Mouse (Mus musculus) heart, postnatal 10 days (tissue): ENCODE results near the gene Map3k7. TPM values are rescaled to one million over a fixed set of nuclear protein-coding genes. Genes with fewer than 3 reads are reported as not detected.

Experiments used
- DNase-seq, 2 experiments: peaks; one replicate each; pipeline ENCODE4 v3.0.0; 2021
- intact Hi-C: fragments of 180-260 bp; cut with DNase I; formaldehyde crosslinking; loops from one replicate; pipeline ENCODE4 v1.15.1; 2025
- total RNA-seq, 2 experiments: library from RNA; stranded (reverse); gene quantifications; 2 replicates each; pipeline ENCODE4 v1.2.3; 2021

Map3k7 gene
- total RNA-seq, result 10 to 100 TPM; 55.5 to 60.5 TPM

DNA sequence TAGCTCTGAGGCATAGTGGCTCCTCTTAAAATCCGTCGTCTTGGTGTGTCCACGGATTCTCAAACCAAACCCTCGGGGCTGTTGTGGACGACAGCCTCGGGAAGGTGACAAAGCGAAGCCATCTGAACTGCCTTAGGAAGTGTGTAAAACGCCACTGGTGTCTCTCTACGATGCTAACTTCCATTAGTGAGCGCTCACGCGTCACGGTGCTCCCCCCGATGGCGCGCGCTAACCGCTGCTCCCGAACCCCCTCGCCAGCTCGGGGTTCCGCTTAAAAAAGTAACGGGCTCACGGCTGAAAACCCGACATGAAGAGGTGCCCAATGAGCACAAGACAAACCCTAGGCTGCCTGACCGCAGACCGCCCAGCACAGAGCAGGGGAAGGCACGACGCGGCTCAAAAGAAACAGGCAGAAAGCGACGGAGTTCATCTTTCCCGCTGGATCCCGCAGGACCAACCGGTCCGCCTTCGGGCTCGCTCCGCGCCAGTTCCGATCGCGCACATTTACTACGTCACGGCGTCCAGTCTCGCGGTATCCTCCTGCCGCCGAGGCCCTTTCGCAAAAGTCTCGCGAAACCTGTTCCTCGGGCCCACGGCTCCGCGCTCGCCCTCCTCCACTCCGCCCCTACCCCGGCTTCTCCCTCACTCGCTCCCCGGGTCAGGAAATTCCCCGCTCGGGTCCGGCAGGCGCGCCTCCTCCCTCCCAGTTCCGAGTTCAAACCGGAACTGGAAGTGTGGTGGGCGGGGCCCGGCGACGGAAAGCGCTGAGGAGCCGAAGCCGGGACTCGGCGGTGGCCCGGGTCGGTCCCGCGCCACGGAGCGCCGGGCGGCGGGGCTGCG is at the start of gene Map3k7:
Map3k7 (plus strand) TSS at position 744 of the 840 bp plus-strand sequence.
- peak; percentile 97 to 98 for DNase-seq
- intact Hi-C loops, result no loop called here

DNA sequence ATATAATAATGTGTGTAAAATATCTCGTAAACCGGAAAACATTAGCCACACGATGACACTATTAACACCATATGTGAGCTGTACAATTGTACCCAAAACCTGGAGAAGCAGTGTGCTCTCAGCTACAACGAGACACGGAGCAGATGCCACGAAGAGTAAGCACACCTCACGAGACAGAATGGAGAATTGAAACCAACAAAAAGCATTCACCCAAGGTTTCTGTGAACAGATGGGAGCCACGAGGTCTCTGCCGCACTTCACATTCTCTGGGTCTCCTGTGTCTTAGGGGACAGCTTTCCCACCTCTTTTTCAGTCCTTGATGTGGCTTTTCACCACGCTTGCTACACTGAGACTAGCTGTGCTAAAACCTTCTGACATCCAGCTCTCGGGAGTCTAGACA is 48.8 kb upstream of the Map3k7 start:
- intact Hi-C loops, result no loop called here
- DNase-seq, result no peak

DNA sequence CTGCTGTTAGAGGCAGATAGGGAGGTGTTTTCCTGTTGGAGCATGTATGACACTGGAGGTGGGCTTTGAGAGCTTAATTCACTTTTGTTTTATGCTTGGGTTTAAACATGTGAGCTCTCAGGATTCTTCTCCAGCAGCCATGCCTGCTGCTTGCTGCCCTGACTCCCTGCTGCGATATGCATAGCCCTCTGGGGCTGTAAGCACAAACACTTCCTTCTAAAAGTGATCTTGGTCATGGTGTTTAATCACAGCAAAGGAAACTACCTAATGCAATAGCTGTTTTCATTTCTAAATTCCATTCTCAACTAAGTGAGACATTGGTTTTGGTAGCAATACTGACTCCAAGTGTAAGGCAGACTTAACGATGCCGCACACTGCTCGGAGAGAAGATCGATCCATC is 45.2 kb upstream of the Map3k7 start:
- intact Hi-C loops, result no loop called here
- no peak for DNase-seq

DNA sequence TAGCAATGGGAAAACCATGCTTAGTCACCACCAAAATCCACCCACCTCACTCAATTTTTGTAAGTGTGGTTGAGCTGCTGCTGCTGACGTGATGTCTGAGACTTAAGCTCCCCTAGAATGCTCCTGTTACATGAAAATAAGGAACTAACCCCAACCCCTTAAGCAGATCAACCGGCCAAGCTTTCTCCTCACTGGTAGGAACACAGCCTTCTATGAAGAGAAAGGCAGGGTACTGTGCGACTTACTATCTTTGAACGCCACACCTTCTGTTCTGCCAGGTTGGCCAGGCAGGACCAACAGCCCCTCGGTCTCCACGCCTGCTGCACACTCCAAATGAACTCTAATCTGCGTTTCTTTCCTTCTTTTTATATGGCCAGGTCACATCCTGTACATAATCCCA is 41.7 kb upstream of the Map3k7 start:
- intact Hi-C loops, result no loop called here
- DNase-seq, result no peak

DNA sequence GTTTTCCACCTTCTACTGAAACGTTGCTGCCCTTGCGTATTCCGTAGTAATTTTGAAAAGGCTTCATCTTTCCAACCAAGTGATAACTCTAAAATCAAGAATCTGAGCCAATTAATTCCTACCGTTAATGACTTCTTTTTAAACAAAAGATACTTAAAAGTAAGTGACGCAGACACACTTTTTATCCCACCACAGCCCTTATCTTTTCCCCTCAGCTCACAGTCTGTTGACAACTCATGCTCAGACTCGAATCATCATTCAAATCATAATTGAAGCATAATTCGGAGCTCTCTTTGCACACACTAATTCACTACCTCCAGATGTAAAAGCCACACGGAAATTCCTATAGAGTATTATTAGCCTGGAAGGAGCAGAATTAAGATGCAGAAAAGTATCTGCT is 40.5 kb upstream of the Map3k7 start:
- intact Hi-C loops, result no loop called here
- no peak for DNase-seq

DNA sequence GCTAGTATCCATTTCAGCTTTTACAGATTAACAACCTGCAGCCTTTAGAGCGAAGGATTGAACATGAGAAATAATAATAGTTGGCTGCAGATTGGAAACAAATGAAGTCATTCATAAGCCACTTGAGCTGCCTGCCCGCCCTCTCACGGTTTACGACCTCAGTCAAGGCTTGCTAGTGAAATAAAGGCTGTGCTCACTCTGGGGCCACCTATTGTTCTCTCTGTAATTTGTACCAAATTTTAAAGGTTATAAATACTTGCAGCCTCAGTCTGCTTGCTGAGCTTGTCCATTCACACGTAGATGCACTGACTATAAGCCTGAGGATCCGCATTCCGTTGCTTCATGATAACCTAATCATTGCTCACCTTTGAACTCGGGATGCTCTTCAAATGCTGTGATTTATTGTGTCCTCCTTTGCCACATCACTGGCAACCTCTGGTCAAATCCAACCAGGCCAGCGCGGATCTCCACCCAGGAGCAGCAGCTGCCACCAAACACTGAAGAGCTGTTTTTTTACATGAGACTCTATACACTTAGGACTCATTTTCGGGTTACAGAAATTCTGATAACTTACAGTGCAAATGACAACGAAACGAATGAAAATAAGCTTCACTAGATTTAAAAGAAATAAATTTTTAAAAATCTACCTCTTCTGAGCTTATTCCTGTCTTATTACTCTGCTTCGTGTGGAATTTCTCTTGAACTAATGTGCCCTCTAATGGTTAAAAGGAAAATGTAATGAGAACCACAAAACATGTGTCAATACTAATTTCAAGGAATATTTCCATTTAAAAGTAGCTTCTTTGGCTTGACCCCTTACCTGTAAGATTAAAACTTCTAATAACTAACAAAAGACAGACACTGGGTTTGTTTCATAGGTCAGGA is 39.4 kb upstream of the Map3k7 start:
- DNase-seq, result no peak

DNA sequence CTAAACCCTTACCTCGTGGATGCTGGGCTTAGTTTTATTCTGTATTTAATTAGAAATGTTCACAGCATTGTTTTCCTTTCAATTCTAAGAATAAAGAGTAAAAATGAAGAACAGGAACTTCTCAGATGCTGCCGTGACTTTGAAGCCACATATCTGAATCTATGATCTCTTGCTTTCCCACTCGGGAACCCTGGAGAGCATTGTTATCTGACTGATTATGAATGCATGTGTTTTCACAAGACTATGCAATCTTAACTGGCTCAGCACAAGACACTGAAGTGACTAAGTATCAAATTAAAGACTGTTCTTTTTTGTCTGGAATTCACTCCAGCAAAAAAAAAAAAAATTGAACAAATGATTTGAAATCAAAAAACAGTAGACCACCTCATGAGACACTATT is 30.7 kb upstream of the Map3k7 start:
- DNase-seq, result no peak

More for the DNA sequence above, 39.4 kb upstream of the Map3k7 start:
- intact Hi-C loops, result no loop called here

DNA sequence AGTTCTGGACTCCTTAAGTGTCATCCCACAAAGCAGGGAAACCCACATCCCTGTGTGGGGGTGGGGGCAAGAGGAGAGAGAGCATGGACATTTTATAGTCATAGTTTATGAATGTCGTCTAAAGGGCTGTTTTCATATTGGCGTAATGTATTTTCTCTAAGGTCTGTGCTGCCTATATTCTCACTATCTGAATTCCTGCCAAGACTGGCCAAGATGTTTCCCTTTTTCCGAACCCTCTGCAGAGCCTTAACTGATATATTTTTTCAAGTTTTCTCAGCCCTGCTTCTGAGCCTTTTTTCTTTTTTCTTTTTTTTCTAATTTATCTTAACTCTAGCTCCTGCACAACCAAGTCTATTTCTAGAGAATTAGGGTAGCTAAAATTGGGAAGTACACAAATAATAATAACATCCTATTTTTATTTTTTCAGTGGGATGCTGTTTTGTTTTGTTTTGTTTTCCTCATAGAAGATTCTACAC is 28.0 kb upstream of the Map3k7 start:
- DNase-seq, result no peak

More for the DNA sequence above, 30.7 kb upstream of the Map3k7 start:
- intact Hi-C loops, result loop anchor here (10.0 kb wide), 2 partner anchors 108 to 508 kb away; no protein-coding TSS in a partner anchor

DNA sequence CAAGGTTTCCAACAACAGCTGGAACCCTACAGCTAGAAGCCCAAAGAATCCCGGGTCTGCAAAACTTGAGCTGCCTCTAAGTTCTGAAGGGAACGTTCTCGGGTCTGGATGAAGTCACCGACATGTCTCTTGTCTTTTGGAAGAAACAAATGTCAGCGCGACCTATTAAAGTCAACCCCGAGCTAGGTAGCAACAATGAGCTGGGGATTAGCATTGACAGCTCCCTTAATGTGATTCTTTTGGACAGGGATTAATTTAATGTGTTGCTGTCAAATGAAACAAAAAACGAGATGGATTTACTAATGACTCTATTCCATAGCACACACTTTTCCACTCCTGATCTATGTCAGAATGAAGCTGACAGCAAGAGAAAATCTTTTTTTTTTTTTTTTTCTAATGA is 27.5 kb upstream of the Map3k7 start:
- intact Hi-C loops, result loop anchor here (10.0 kb wide), 2 partner anchors 112 to 512 kb away; no protein-coding TSS in a partner anchor
- DNase-seq, result no peak

More for the DNA sequence above, 28.0 kb upstream of the Map3k7 start:
- intact Hi-C loops, result loop anchor here (10.0 kb wide), 2 partner anchors 111 to 511 kb away; no protein-coding TSS in a partner anchor

DNA sequence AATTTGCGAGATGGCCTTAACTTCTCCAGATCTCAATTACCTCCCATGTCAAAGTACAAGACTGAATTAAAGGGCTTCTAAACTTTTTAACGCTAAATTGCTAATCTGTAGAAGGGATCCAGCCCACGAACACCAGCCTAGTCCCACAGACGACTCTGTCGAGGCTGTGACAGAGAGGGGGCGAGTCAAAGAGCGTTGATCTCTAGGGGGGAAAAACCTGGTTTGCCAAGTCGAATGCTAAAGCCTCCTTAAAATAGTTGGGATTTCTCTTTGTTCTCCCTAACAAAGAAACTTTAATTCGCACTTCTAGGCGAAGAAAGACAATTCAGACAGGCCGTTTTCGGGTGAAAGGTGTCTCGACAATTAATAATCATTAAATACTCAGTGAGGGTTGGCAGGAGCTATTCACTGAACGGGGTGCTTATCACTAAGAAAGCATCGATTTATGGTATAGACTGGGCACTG is 27.0 kb upstream of the Map3k7 start:
- intact Hi-C loops, result loop anchor here (10.0 kb wide), 2 partner anchors 112 to 512 kb away; no protein-coding TSS in a partner anchor
- DNase-seq, result no peak

DNA sequence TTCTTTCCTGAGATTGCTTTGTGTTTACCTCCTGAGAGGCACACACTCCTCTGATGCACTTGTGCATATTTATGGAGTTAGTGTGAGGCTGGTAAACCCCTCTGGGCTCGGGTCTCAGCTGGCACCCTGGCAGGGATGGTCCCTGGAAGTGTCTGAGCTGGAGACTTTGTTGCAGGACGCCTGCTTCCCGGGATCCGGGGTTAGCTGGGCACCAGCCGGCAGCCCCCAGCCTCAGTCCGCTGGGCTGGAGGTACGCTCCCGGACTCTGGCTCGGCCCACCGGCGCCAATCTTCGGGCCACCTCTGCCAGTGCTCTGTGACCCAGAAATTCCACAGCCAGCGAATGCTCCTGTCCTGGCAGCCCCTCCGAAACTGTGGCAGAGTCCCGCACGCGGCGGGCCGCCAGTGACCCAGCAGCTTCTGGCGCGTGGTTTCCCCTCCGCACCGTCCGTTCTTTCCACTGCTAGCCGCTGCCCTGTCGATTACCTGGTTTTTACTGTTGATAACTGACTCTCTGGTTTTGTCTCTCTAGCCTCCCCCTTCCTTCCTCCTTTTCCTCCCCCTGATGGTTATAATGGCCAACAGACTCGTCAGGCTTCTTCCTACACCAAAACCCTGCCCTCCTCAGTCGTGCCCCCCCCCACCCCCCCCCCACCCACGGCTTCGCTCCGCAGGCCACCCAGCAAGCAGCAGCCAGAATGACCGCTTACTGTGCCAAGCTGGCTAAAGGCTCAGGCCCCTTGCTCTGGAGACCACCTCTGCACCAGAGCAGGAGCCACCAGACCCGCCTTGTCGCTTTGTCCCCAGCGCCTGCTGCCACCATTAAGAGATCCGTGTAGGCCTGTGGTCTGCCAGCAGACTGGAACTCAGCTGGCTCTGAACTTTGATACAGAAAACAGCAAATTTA is 26.3 kb upstream of the Map3k7 start:
- DNase-seq, result peak; percentile 38 to 39
- intact Hi-C loops, result loop anchor here (10.0 kb wide), 2 partner anchors 113 to 513 kb away; no protein-coding TSS in a partner anchor

DNA sequence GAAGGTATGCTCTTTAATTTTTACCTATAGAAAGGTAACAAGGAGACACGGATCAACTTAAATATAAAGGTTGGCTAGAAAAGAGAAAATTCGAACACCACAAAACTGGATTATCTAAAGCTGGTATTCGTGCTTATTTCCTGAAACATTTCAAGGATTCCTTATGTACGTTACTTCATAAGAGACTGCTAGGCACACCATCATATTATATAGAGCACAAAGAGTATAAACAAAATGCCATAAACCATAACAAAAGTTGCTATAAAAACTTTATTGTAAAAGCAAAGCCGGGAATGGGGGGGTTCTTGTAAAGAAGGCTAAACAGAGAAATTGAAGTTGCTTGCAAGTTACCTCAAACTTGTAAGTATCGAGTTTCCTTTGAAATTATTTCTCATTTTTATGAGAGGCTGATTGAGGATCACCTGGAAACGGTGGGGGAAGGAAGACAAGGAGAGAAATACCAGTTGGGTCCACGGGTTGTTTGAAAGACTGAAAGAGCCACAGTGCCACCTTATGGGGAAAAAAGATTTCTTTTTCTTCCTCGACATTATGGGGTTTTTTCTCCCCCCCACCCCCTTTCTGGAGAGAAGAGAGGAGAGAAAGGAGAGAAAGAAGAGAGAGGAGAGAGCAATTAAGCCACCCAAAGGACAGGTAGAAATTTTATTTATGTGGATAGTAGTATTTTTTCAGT is 25.3 kb upstream of the Map3k7 start:
- DNase-seq, result peak; percentile 55 to 77
- intact Hi-C loops, result loop anchor here (10.0 kb wide), 2 partner anchors 114 to 514 kb away; no protein-coding TSS in a partner anchor

DNA sequence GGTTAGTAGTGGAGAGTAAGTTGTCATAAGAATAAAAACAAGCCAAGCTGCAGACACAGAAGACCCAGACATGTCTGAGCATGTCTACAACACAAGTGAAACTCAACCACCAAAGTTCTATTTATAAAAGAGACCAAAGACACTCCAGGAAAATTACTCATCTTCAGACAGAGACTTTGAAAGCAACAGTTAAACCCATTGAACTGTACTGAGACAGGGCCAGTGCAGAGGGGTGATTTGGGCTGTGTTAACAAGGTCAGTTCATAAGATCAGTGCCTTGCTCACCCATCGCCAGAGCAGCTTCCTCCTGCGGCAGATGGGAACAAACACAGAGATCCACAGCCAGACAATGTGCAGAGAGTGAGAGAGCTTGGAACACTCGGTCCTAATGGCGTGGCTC is 22.3 kb upstream of the Map3k7 start:
- intact Hi-C loops, result no loop called here
- peak in 1 of 2 experiments; percentile 13 for DNase-seq

DNA sequence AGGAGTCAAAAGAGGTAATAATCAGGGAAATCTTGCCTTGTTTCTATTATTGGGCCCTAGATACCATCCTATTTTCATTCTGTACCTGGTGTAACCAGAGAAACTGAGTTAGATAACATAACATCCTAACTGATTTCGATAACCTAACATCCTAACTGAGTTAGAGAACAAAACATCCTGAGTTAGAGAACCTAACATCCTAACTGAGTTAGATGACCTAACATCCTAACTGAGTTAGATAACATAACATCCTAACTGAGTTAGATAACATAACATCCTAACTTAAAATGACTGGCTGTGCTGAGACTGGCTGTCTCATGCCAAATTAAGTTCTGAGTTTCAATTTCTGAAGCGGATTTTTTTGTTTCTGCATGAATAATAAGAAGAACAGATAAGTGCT is 20.9 kb upstream of the Map3k7 start:
- no peak for DNase-seq
- intact Hi-C loops, result no loop called here

DNA sequence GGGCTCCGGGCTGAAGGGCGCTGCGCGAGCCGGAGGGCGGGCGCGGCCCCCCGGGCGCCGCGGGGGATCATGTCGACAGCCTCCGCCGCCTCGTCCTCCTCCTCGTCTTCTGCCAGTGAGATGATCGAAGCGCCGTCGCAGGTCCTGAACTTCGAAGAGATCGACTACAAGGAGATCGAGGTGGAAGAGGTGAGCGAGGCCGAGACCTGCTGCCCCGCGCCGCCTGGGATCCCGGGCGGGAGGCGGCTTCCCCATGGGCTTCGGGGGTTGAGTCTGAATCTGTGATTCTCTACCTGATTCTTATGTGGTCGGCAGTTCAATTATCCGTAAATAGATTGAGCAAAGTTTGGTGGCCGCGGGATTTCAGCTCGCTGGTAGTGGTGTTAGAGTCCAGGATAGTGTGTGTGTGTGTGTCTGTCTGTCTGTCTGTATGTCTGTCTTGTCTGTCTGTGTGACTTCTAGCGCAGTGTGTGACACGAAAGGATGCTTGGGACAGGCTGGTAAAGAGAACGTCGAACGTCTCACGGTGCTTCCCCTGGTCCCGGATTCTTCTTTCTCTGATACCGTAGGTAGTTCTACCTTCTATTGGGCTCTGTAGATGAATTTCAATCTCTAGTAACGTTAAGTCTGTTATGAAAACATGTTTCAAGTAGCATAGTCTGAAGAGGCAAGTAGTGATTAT is 438 bp downstream of the Map3k7 start:
- DNase-seq, result peak; percentile 17 to 36
- intact Hi-C loops, result no loop called here

DNA sequence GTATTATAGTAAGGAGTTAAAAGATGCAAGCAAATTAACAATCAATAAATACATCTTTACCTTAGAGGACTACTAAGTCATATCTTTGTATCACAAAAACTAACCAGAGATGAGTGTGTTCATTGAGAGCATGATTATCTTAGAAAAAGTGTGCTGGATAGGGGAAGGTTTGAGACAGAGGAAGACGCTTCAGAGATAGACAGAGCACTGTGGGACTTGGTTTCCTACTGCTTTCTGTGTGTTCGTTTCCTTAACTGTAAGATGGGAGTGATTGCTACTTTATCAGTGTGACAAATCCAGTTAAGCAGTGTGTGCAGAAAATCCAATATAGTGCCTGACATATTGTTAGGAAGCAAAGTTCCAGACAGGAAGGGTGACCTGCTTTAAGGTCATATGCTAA is 1.3 kb downstream of the Map3k7 start:
- intact Hi-C loops, result no loop called here
- no peak for DNase-seq

DNA sequence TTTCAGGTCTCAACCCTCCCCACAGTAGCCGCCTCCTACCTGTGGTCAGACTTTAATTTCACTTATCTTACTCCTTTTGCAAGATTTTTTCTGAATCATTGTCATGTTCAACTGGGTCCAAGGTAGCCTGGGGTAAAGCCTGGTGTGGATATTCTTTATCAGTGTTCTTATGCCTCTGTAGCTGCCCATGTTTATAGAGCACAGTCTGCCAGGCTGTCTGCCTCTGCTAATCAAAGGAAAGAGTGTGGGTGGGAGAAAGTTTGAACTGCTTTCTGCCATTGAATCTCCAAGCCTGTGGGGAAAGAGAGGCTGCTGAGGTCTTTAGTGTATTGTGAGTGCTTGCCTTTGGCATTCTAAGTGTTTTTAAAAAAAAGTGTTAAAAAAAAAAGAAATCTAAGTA is 7.5 kb downstream of the Map3k7 start:
- intact Hi-C loops, result loop anchor here (5.0 kb wide), 1 partner anchor 601 kb away; no protein-coding TSS in a partner anchor
- DNase-seq, result no peak

DNA sequence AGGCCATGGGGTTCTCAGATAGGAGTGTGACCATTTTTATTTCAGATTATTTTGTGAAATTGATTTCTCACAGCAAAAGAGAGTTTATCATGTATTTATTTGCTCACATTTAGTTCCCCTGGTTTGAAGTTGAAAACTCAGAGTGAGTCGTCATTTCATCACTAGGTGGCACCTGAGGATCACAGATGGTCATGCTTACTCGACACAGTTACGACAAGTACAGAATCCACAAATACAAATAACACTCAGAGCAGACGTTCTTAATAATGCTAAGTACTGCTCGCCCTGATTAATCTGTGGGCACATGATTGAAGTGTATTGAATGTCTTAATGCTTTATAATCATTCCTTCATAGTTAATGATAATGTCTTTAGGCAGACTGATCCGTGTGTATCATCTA is 8.3 kb downstream of the Map3k7 start:
- DNase-seq, result peak; percentile 27 to 29

More for the DNA sequence above, 8.3 kb downstream of the Map3k7 start:
- intact Hi-C loops, result loop anchor here (5.0 kb wide), 1 partner anchor 600 kb away; no protein-coding TSS in a partner anchor
